Mouse (Mus musculus) megakaryocyte, embryonic 14.5 days (primary cell): Measurements from ENCODE around the gene Use1.
"Not testable (repeated sequence)": the region's sequence is repeated elsewhere in the genome, so short reads cannot be mapped to it uniquely, and the experiment has no call there.

Source experiments
- FLI1 ChIP-seq: IDR thresholded peaks from 2 replicates; pipeline ENCODE4 v1.6.1; 2012; ENCODE audit warnings: low read length, inconsistent platforms, mixed read lengths
- GATA1 ChIP-seq: IDR thresholded peaks from 3 replicates; pipeline ENCODE4 v1.6.1; 2012; ENCODE audit warnings: mixed read lengths, low read length, inconsistent platforms, borderline replicate concordance

- TF ChIP-seq GATA1, FLI1: not testable (repeated sequence)
These were observed 48.0 kb upstream of the Use1 start for GRCm38 (mm10) chr8:71318610-71319009.
